ENCODE assay signal across 9 mouse cellular contexts in the genomic region with DNA sequence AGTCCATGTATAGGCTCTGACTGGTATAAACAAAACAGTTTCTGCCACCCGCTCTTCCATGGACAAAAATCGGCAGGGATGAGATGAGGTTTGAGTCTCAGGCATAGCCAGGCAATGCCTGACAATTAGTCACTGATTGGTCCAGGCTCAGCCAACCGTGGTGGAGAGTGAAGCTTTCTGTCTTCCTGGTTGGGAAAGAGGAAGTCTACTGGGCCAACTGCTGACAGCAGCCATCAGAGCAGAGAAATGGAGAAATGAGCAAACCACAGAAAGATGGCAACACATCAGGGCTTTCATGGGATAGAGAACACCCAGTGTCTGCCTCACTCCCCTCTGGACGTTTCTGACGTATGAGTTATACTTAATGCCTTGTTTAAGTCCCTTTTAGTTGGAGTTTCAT. TPM values are rescaled to one million over a fixed set of nuclear protein-coding genes. Genes with fewer than 3 reads are reported as not detected.
DNase-seq lines count a peak whose midpoint lies in the region; ATAC-seq and TF ChIP-seq lines count a peak whose summit lies in the region.
"Had no signal": no experiment of that assay in that cellular context is flagged by ENCODE, and none has a peak within 500 bp of the region (broad histone marks: within the 10 kb centered on the region; RNA-seq: fewer than 3 reads in every experiment).

No protein-coding gene starts in this region.

- H3K9ac ChIP-seq in kidney, embryonic 15.5 days: no peak overlapping the region

- no peaks in the 10 kb centered on the region for H3K4me1 ChIP-seq in kidney, adult 2 months (ENCODE audit: control insufficient read depth, insufficient read depth, low read length)
- 0 out of 2 replicates have a peak, but pooled peaks cover 5% of the 10 kb centered on the region for H3K4me1 ChIP-seq in kidney, embryonic 15.5 days
- H3K4me1 ChIP-seq in cerebellum, adult 2 months (ENCODE audit: control insufficient read depth, insufficient read depth, low read length): no peaks in the 10 kb centered on the region

- H3K4me2 ChIP-seq in kidney, embryonic 15.5 days: no peak overlapping the region

- H3K27me3 ChIP-seq in kidney, adult 2 months (replicated peaks; ENCODE audit: control insufficient read depth, insufficient read depth, low read length): no peaks in the 10 kb centered on the region
- H3K27me3 ChIP-seq in kidney, embryonic 15.5 days: no peaks in the 10 kb centered on the region
- H3K27me3 ChIP-seq in cerebellum, adult 2 months (ENCODE audit: control insufficient read depth, insufficient read depth, low read length): no peaks in the 10 kb centered on the region

- no peaks in the 10 kb centered on the region for H3K36me3 ChIP-seq in kidney, adult 2 months (ENCODE audit: control insufficient read depth, insufficient read depth, low read length)
- no peaks in the 10 kb centered on the region for H3K36me3 ChIP-seq in kidney, embryonic 15.5 days

- no peak overlapping the region for H3K4me3 ChIP-seq in kidney, adult 2 months (ENCODE audit: insufficient read depth, low read depth, low read length)
- no peak overlapping the region for H3K4me3 ChIP-seq in kidney, embryonic 15.5 days (replicated peaks)
- no peak overlapping the region for H3K4me3 ChIP-seq in cerebellum, adult 2 months (replicated peaks; ENCODE audit: insufficient read depth, low read depth, low read length)

- ATAC-seq in kidney, embryonic 15.5 days (replicated peaks; ENCODE audit: low FRiP score): no peak
- ATAC-seq: midbrain, embryonic 16.5 days had no signal

- DNase-seq in kidney, adult 2 months: peak; percentile 19
- peak; percentile 88 for DNase-seq in MEL-GATA-1-ER (ENCODE audit: extremely low read depth, low read depth)
- peak; percentile 43 for DNase-seq in heart, postnatal 25 days (ENCODE audit: low spot score)
- peak; percentile 51 to 65 for DNase-seq in monocyte, adult 2 months (ENCODE audit: low read depth in 1 of 2, low spot score in 2 of 2)
- no peak for DNase-seq in thymus, postnatal 36 days
- no peak for DNase-seq in cerebellum, adult 2 months
- DNase-seq in ovary, postnatal 36 days (ENCODE audit: low spot score): no peak

- no peak for TF ChIP-seq CTCF in kidney, adult 2 months (conservative IDR thresholded peaks at IDR 0.05; ENCODE audit: insufficient read depth, insufficient read length, low read depth, low read length)
- TF ChIP-seq CTCF in cerebellum, adult 2 months (IDR thresholded peaks at IDR 0.05; ENCODE audit: borderline replicate concordance, insufficient read depth, low read depth, low read length): no peak

- TF ChIP-seq POLR2A in kidney, adult 2 months (IDR thresholded peaks at IDR 0.05; ENCODE audit: low read depth, low read length): no peak
- no peak for TF ChIP-seq POLR2A in cerebellum, adult 2 months (IDR thresholded peaks at IDR 0.05; ENCODE audit: borderline replicate concordance, insufficient read depth, low read length)

- no peaks in the 10 kb centered on the region for H3K9me3 ChIP-seq in kidney, embryonic 15.5 days (replicated peaks)

- H3K27ac ChIP-seq in kidney, adult 2 months (ENCODE audit: insufficient read depth, low read depth, low read length): no peak overlapping the region
- no peak overlapping the region for H3K27ac ChIP-seq in kidney, embryonic 15.5 days
- no peak overlapping the region for H3K27ac ChIP-seq in cerebellum, adult 2 months (ENCODE audit: insufficient read depth, low read length)

- intact Hi-C loops in heart, postnatal 25 days (cut with DNase I): no loop called here

- 60% methylated on average over 5 of the region's 5 CpGs for WGBS in kidney, adult 2 months
- 79% methylated on average over 5 of the region's 5 CpGs for WGBS in kidney, embryonic 15.5 days
- WGBS in cerebellum, adult 2 months: 57% methylated on average over 5 of the region's 5 CpGs

RNA-seq across cellular contexts. Expression of a gene that starts 15.6 kb away (rescaled TPM):
- polyA plus RNA-seq in kidney, adult 2 months (2012; rRNA removed): 8.4 and 9.7 TPM in 2 replicates
- 39.1 and 39.8 TPM in 2 replicates for polyA plus RNA-seq in kidney, embryonic 15.5 days (2015; fragmentation: Nextera tagmentation; extraction: Ambion mirVana)
- 1 to 10 TPM; 7.4 to 7.7 TPM for total RNA-seq in heart, postnatal 25 days (2021)
- 0.77 and 0.90 TPM in 2 replicates for polyA plus RNA-seq in cerebellum, adult 2 months (2012; rRNA removed)

Comparison
In these comparisons a context has a peak if more than half of its experiments do, and no peak if none do; other contexts are left out.
1. DNase-seq: peak in kidney, adult 2 months (single experiment), MEL-GATA-1-ER (single experiment), heart, postnatal 25 days (single experiment) and monocyte, adult 2 months (2 of 2); none in thymus, postnatal 36 days (0 of 2), cerebellum, adult 2 months (0 of 2) and ovary, postnatal 36 days (single experiment).